Mouse (Mus musculus) limb, embryonic 10.5 days (tissue): ENCODE measurements around the gene Gm49333. TPM values are rescaled to one million over a fixed set of nuclear protein-coding genes. Genes with fewer than 3 reads are reported as not detected.

ENCODE experiments used
- DNase-seq: peaks from one replicate; pipeline ENCODE4 v3.0.0-alpha.2; 2017; ENCODE audit warnings: low spot score
- H3K27ac ChIP-seq: fragments of 300-500 bp; sonication (generic); 2 replicates; pipeline ENCODE4 v1.5.1; 2016; ENCODE audit warnings: mild to moderate bottlenecking
- H3K27me3 ChIP-seq: fragments of 300-500 bp; sonication (generic); 2 replicates; pipeline ENCODE4 v1.6.1; 2016; ENCODE audit warnings: low read depth, mild to moderate bottlenecking; ENCODE audit not compliant: poor library complexity, severe bottlenecking
- H3K36me3 ChIP-seq: fragments of 300-500 bp; sonication (generic); 2 replicates; pipeline ENCODE4 v1.6.1; 2016; ENCODE audit warnings: mild to moderate bottlenecking, moderate library complexity
- H3K4me1 ChIP-seq: fragments of 300-500 bp; sonication (generic); 2 replicates; pipeline ENCODE4 v1.6.1; 2016
- H3K4me3 ChIP-seq: fragments of 300-500 bp; sonication (generic); 2 replicates; pipeline ENCODE4 v1.5.1; 2016; ENCODE audit warnings: mild to moderate bottlenecking, moderate library complexity
- H3K9me3 ChIP-seq: fragments of 300-500 bp; sonication (generic); replicated peaks from 2 replicates; pipeline ENCODE4 v1.6.1; 2016; ENCODE audit warnings: mild to moderate bottlenecking
- WGBS: fragments of 180-500 bp; shearing (Covaris S2); methylation state at CpG from one replicate; pipeline ENCODE4 v1.1.7; 2016; 5-methylcytosine and 5-hydroxymethylcytosine counted together
- polyA plus RNA-seq: library from polyadenylated mRNA; unstranded; fragments of >200 nt; fragmentation: Nextera tagmentation; extraction: Ambion mirVana; gene quantifications from 2 replicates; pipeline ENCODE4 v1.2.1, GENCODE M21; 2016

The Gm49333 gene
- polyA plus RNA-seq, result not detected in 2 replicates

DNA sequence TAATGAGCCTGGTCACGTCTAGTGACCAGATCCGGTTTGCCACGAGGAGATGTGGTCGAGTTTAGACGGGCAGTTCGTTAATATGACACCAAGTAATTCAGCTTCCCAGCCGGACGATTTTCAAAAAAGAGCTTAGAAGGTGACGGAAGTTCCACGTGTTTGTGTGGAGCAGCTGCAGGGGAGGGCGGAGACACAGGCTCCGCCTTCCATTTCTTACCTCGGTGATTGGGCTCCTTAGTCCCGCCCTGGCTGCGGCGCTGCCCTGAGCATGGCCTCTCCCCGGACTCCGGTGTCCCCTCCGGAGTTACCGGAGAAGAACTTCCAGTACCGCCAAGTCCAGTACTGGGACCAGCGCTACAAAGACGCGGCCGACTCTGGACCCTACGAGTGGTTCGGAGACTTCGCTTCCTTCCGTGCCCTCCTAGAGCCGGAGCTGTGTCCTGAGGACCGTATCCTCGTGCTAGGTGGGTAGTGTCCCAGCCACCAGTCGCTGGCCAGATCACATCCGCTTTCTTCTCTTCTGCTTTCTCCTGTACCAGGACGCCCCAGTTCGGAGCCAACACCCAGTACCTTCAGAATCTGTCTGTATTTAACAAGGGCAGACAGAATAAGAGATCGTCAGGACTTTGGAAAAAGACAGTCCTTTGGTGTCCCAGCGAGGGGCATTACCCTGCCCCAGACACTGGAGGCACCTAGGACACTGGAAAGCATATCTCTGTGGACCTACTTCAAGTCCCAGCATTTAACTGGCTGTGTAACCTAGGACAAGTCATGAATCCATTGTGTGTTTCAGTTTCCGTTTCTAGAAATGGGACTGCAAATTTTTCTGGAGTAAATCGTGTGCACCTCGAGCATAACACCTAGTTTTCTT lies at the start of gene Gm49333, which contains the start of the genes Eef1akmt4 and Alg3:
Gene Gm49333, plus strand, starts transcription at position 254 of the 871 bp plus-strand sequence.
Gene Eef1akmt4, plus strand, starts transcription at position 237 of the 871 bp plus-strand sequence.
Gene Alg3, minus strand, starts transcription at position 379 of the 871 bp plus-strand sequence.
- peaks cover 47% of the 10 kb centered on the region for H3K36me3 ChIP-seq
- 3% methylated on average over 41 of the region's 41 CpGs for WGBS
- no peaks in the 10 kb centered on the region for H3K27me3 ChIP-seq
- H3K27ac ChIP-seq, result peak within 1 kb of the TSS; percentile 92
- peaks cover 31% of the 10 kb centered on the region for H3K4me1 ChIP-seq
- H3K9me3 ChIP-seq, result no peaks in the 10 kb centered on the region
- DNase-seq, result peak; percentile 87
- peak within 1 kb of the TSS; percentile 78 for H3K4me3 ChIP-seq

DNA sequence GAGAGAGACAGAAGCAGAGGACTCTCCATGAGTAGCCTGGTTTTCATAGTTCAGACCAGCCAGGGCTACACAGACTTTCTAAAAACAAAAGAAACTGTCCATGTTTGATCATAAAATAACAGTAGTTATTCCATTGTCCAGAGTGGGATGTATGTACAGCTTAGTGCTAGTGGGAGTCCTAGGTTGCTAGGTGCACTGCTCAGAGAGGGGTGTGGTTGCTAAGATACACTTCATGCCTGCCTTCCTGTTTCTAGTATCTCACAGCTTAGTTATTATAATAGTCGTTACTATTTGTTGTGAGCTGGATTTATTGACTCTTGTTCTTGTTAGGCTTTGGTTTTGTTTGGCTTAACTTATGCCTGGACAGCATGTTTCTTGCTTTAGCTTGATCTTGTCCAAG lies 46.3 kb upstream of the Gm49333 start:
- Histone ChIP-seq H3K4me3 (no peak overlapping the region), H3K27me3 (no peaks in the 10 kb centered on the region), H3K9me3 (no peaks in the 10 kb centered on the region), H3K36me3 (peaks cover 35% of the 10 kb centered on the region), H3K27ac (no peak overlapping the region), H3K4me1 (no peaks in the 10 kb centered on the region)
- DNase-seq, result no peak
- 71% methylated on average over 1 of the region's 1 CpGs for WGBS

DNA sequence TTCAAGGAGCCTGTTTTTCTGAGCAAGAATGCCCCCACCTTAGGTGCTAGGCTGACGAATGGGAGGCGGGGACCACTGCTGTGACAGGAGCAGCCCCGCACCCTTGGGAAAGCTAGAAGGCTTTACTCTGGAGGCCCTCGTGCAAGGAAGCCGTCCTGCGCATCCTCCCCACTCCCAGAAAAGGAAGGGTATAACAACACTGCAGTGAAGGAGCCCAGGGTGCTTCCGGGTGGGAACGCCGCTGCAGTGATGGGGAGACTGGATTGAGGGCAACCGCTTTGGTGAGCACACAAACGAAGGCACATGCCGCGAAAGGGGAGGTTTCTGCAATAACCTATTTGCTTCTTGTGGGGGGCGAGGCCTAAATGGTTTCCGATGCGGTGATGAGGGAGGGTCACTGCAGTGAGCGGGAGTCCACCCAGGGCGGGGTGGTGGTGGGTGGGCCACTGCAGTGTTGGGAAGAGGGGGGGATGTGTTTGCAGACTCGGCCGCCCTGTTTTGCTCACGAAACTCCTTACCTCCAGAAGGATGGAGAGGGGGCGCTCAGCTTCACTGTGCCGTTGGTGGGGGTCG lies 22.0 kb upstream of the Gm49333 start, which contains the start of gene Vwa5b2:
Gene Vwa5b2, plus strand, starts transcription at position 106 of the 573 bp plus-strand sequence.
- Histone ChIP-seq H3K36me3 (no peaks in the 10 kb centered on the region), H3K9me3 (no peaks in the 10 kb centered on the region), H3K27me3 (peaks cover 67% of the 10 kb centered on the region), H3K4me1 (peaks cover 25% of the 10 kb centered on the region), H3K27ac (peak within 1 kb of the TSS; percentile 42), H3K4me3 (peak within 1 kb of the TSS; percentile 63)
- DNase-seq, result no peak
- WGBS, result 1% methylated on average over 24 of the region's 24 CpGs

DNA sequence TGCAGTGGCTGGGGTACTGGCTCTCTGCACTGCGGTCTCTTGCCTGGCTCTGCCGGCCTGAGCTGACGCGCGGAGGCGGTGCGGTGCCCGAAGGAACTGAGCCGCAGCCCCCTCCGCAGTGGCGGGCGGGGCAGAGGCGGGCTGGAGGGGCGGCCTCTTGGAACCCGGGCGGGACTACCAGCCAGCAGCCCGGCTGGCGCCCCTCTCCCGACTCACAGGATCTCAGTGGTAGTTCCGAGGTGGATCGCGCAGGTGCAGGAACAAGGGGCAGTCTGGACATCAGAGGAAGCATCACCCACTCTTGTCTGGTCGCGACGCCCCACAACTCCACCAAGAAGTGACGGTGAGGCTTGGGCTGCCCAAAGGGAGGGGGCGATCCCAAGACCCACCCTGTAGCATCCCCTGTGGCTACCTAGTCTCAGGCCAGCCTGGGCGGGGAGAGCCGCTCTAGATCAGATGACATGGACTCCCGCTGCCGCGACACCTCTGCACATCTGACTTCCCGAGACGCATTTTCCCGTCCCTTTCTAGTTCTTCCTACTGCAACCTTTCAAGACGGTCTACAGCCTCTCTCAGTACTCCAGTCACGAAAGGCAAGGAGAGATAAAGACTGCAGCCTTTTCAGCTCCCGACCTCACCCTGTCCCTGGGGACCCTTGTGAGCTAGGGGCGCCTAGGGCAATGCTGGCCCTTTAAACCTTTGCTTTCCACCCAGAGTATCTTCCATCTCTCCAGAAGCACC lies 21.3 kb upstream of the Gm49333 start:
- peaks cover 73% of the 10 kb centered on the region for H3K27me3 ChIP-seq
- H3K4me3 ChIP-seq, result peak overlapping the region; percentile 63
- WGBS, result under 1% methylated on average over 39 of the region's 39 CpGs
- H3K4me1 ChIP-seq, result peaks cover 25% of the 10 kb centered on the region
- DNase-seq, result peak; percentile 74
- peak overlapping the region; percentile 42 for H3K27ac ChIP-seq
- H3K9me3 ChIP-seq, result no peaks in the 10 kb centered on the region
- no peaks in the 10 kb centered on the region for H3K36me3 ChIP-seq

DNA sequence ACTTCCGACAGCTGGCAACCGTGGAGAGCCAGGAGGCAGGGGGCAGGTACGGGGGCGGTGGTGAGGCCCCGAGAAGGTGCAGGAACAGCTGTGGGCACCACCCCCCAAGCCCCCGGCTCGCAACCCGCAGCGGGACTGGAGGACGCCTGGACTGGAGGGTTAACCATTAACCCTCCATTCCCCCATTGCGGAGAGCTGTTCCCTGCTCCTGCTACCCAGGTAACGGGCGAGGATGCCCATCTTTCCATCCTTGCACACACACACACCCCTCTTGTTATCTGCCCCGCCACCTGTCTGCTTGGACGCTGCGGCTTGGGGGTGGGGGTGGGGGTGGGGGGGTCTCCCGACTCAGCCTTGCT lies 20.8 kb upstream of the Gm49333 start:
- Histone ChIP-seq H3K4me3 (peak overlapping the region; percentile 63), H3K27me3 (peaks cover 77% of the 10 kb centered on the region), H3K9me3 (no peaks in the 10 kb centered on the region), H3K27ac (no peak overlapping the region), H3K4me1 (peaks cover 25% of the 10 kb centered on the region), H3K36me3 (no peaks in the 10 kb centered on the region)
- DNase-seq, result peak; percentile 41
- WGBS, result 4% methylated on average over 17 of the region's 17 CpGs

DNA sequence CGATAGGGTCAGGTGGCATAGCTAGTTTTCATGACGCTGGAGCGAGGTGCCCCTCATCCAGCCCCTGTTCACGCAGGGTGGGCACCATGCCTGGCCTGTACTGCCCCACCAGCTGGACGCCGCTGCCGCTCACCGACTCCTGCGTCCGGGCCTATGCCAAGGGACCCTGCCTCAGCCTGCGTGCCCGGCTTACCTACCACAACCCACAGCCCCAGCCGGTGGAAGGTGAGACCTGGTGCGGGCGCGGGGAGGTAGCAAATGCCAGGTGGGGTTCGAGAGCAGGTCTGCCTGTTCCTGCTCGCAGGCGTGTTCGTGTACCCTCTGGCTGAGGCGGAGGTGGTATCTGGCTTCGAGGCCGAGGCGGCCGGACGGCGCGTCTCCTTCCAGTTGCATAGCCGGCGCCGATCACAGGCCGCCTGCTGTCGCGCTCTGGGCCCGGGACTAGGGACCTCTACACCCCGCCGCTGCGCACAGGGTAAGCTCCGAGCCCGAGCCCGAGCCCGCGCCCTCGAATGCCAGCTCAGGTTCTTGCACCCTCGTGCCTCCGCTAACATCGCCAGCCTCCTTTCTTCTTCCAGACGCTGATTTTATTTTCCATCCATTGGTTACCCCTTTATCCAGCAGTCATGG lies 20.2 kb upstream of the Gm49333 start:
- 4% methylated on average over 48 of the region's 48 CpGs for WGBS
- DNase-seq, result peak; percentile 59
- Histone ChIP-seq H3K27me3 (peaks cover 77% of the 10 kb centered on the region), H3K36me3 (no peaks in the 10 kb centered on the region), H3K4me1 (peaks cover 25% of the 10 kb centered on the region), H3K4me3 (peak overlapping the region; percentile 63), H3K9me3 (no peaks in the 10 kb centered on the region), H3K27ac (no peak overlapping the region)

DNA sequence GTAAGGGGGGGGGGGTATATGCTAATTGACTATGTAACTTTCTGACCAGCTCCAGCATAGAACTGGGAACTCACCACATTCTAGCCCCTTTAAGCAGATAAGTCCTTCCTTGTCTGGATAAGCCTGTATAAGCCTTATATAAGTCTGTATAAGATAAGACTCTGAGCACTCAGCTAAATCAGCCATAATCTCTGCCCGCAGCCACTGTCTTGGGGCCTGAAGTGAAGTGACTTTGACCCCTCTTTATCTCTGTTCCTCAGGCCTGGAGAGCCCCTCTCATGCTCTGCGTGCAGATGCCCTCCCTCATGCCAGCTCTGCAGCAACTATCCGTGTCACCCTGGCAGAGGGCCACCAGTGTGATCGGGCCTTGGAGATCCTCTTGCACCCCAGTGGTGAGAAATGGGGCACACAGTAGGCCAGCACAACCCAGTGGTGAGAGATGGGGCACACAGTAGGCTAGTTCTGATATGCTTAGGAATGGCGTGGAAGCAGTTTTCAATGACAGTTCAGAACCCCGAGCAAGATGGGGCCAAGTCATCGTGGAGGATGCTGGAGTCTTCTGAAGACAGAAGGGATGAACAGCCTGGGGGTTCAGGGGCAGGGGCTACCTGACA lies 16.2 kb upstream of the Gm49333 start:
- peaks cover 16% of the 10 kb centered on the region for H3K4me1 ChIP-seq
- no peak overlapping the region for H3K27ac ChIP-seq
- no peak for DNase-seq
- 84% methylated on average over 7 of the region's 7 CpGs for WGBS
- H3K36me3 ChIP-seq, result no peaks in the 10 kb centered on the region
- H3K27me3 ChIP-seq, result peaks cover 54% of the 10 kb centered on the region
- no peaks in the 10 kb centered on the region for H3K9me3 ChIP-seq
- H3K4me3 ChIP-seq, result no peak overlapping the region

DNA sequence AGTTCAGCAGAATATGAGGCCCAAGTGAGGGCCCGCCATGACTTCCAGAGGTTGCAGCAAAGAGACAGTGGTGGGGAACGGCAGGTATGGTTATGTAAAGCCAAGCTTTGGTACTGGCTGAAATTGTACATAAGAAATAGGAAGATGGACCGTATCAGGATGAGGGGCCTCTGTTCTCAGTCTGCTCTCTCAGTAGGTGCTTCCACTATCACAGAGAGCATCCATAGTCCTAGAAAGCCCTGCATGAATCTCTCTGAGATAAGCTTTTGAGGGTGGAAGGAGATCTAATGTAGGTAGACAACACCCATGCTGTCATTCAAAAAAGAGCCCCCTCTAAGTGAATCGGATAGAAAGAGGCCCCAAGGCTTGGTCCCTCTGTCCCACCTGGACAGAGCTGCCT lies 15.7 kb upstream of the Gm49333 start:
- DNase-seq, result no peak
- Histone ChIP-seq H3K27ac (no peak overlapping the region), H3K4me1 (peaks cover 11% of the 10 kb centered on the region), H3K36me3 (no peaks in the 10 kb centered on the region), H3K4me3 (no peak overlapping the region), H3K9me3 (no peaks in the 10 kb centered on the region), H3K27me3 (peaks cover 48% of the 10 kb centered on the region)
- 91% methylated on average over 4 of the region's 4 CpGs for WGBS

DNA sequence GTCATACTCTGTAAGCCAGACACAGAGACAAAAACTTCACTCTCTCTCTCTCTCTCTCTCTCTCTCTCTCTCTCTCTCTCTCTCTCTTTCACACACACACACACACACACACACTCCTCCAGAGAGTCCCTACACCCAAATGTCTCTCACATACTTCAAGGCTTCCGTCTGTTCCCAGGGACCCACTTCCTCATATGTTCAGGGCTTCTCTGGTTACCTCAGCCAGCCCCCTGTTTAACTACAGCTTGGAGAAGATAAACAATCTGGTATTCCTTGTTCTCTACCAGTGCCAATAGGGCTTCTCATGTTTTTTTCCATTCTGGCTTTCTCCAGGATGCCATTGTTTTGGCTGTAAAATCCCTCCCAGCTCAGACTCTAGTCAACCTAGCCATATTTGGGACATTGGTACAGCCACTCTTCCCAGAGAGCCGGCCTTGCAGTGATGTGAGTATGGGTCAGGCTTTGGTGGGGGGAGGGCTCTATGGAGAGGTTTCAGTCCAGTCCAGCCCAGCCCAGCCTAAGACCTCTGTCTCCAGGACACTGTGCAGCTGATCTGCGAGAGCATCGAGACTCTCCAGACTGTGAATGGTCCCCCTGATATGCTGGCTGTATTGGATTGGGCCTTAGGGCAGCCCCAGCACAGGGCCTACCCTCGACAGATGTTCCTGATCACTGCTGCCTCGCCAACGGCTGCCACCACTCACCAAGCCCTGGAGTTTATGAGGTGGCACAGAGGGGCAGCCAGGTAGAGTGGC lies 14.5 kb upstream of the Gm49333 start:
- no peaks in the 10 kb centered on the region for H3K9me3 ChIP-seq
- H3K27me3 ChIP-seq, result peaks cover 37% of the 10 kb centered on the region
- no peaks in the 10 kb centered on the region for H3K36me3 ChIP-seq
- WGBS, result 57% methylated on average over 7 of the region's 7 CpGs
- no peak for DNase-seq
- H3K4me3 ChIP-seq, result no peak overlapping the region
- 0 out of 2 replicates have a peak, but pooled peaks cover 4% of the 10 kb centered on the region for H3K4me1 ChIP-seq
- no peak overlapping the region for H3K27ac ChIP-seq

DNA sequence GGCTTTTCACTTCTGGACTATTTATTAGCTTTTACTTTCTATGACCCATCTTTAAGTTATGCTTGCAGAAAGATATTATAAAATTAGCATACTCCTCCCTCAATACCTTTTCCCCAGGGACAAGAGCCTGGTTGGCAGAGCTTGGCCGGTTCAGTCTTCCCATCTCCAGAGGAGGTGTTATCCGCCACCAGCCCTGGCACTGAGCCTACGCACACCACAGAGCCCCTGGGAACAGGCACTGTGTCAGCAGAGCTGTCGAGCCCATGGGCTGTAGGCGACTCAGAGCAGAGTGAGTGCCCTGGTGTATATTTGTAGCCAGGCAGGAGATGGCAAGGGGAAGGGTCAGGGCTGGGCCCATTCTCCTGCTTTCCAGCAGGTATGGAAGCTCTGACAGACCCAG lies 10.9 kb upstream of the Gm49333 start:
- H3K4me1 ChIP-seq, result 0 out of 2 replicates have a peak, but pooled peaks cover 4% of the 10 kb centered on the region
- no peak overlapping the region for H3K4me3 ChIP-seq
- DNase-seq, result no peak
- peaks cover 19% of the 10 kb centered on the region for H3K36me3 ChIP-seq
- no peaks in the 10 kb centered on the region for H3K9me3 ChIP-seq
- H3K27me3 ChIP-seq, result peaks cover under 1% of the 10 kb centered on the region; the same call in 1 of the 2 replicates
- H3K27ac ChIP-seq, result no peak overlapping the region
- 83% methylated on average over 5 of the region's 5 CpGs for WGBS

DNA sequence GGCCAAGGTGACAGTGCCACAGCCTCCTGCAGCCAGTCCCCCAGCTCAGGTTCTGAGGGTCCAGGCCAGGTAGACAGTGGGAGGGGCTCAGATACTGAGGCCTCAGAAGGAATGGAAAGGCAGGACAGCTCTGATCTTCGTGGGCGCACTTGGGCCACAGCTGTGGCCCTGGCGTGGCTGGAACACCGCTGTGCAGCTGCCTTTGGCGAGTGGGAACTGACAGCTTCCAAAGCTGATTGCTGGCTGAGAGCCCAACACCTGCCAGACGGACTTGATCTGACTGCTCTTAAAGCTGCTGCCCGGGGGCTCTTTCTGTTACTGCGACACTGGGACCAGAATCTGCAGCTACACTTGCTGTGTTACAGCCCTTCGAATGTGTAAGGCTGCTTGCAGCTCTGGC lies 6.7 kb upstream of the Gm49333 start:
- no peak for DNase-seq
- Histone ChIP-seq H3K4me3 (no peak overlapping the region), H3K36me3 (peaks cover 56% of the 10 kb centered on the region), H3K4me1 (peaks cover 11% of the 10 kb centered on the region), H3K27ac (no peak overlapping the region), H3K27me3 (no peaks in the 10 kb centered on the region), H3K9me3 (no peaks in the 10 kb centered on the region)
- 89% methylated on average over 9 of the region's 9 CpGs for WGBS
